Mouse (Mus musculus): Measurements from ENCODE around the gene Myadml2. TPM values are rescaled to one million over a fixed set of nuclear protein-coding genes. Genes with fewer than 3 reads are reported as not detected.

Gene Myadml2
- polyA plus RNA-seq, 1 experiment: 5.6 TPM

DNA sequence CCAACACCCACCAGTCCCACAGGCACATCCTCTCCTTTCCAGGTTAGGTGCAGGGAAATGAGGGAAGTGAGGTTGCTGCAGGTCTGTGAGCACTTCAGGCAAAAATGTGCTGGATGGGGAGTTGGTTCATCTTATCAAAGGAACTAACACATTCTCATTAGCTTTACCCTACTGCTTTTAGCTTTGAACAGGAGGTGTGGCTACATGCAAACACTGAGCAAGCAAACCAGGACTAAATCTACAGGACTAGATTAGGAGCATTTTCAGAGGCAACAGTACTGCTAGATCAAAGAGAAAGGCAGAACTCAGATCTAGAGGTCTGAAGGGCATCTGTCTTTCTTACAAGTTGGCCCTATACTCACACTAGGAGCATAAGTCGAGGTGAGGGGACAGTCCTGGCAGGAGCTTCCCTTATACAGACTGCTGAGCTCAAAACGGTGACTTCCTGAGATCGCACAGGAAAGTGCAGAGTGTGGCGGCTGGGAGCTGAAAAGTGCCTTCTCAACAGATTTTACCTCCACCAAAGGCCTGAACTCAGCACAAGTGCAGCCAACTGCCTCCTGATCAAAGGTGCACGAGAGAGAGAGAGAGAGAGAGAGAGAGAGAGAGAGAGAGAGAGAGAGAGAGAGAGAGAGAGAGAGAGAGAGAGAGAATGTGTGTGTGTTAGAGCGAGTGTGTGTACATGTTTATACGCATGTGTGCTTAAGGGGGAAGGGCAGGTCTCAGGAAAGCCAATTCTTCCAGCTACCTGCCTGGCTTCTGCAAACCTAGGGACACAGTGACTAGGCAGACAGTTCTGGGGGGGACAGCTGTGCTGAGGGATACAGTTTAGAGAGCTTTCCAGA lies 16.9 kb downstream of the Myadml2 start:
- DNase-seq (ENCODE audit: extremely low spot score in 1 of 2, low spot score in 1 of 2): no peak

DNA sequence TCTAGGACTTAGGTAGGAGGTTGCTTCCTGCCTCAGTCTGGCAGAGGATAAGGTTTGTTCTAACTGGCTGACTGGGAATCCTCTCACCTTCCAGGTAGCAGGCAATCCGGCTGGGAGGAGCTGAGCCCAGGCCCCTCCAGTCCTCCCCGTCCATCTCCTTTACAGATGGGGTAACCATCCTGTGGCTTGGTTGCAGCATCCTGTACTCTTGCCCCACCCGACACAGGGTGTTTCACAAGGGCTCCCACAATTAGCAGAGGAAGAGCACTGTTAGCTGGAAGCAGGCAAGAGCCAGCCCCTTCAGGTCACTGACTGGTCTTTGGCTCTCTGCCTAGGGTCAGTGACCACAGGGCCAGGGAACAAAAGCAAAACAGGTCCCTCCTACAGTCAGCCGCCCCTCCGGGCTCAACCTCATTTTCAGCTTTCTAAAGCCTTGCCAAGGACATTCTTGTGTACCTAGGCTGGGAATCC lies 17.5 kb downstream of the Myadml2 start:
- no peak for DNase-seq (ENCODE audit: extremely low spot score in 1 of 2, low spot score in 1 of 2)

DNA sequence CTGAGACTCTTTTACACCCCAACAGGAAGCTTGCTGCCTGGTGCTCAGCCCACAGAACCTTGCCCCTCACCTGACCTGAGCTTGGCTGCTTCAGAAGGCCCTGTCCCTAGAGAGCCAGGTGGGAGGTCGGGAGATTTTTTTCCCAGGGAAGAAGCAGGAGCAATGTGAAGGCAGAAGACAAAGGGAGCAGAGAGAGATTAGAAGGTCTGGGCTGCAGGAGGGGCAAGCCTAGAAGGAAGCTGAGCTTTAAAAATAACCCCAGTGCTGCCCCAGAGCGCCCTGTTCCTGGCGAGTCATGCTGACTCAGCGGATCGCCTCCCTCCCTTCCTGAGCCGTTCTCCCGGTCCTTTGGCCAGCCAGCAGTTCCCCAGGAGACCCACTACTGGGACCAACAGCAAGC lies 18.0 kb downstream of the Myadml2 start:
- no peak for DNase-seq (ENCODE audit: extremely low spot score in 1 of 2, low spot score in 1 of 2)

DNA sequence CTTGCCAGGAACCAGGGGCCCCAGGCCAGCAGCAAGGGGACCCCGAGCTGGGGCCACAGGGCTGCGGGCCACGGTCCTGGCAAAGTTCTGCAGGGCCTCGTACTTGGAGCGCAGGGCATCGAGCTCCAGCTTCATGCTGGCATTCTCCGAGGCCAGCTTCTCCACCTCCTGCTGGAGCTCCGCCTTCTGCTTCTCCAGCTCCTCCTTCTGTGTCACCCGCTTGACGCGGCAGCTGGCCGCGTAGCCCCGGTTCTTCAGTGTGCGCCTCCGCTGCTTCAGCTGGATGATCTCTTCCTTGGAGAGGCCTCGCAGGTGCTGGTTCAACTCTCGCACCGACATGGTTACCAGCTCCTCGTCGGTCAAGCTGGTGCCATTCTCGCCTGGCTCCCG lies 18.6 kb downstream of the Myadml2 start:
- no peak for DNase-seq (ENCODE audit: extremely low spot score in 1 of 2, low spot score in 1 of 2)

DNA sequence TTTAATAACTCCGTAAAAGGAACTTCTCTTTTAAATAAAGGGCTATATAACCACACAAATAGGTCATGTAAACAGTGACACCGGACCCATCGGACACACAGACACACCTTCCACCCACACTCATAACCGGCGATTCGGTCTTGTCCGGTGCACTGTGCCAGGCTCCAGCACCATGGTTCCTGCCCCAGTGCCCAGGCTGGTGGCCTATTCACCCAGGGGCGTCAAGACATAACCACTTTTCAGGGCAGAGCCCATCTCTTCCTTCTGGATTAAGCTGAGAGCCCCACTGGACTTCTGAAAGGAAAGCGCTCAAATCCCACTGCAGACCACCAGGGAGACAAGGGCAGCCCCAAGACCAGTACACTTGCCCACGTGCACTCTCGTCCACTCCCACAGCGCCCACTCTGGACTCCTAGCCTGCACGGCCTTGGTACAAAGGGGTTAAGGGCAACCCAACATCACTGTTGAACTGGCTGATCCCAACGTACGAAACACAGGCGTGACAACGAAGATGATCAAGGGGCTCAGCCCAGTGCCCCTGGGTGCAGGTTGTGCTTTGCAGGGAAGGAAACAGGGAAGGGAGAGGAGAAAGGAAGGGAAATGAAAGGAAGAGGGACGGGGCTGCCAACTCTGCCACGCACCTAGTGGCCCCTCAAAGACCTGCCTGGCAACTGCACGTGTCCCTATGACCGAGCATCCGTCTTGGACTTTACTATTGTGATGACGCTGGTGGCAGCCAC lies 19.2 kb downstream of the Myadml2 start:
- DNase-seq (ENCODE audit: extremely low spot score in 1 of 2, low spot score in 1 of 2): no peak

DNA sequence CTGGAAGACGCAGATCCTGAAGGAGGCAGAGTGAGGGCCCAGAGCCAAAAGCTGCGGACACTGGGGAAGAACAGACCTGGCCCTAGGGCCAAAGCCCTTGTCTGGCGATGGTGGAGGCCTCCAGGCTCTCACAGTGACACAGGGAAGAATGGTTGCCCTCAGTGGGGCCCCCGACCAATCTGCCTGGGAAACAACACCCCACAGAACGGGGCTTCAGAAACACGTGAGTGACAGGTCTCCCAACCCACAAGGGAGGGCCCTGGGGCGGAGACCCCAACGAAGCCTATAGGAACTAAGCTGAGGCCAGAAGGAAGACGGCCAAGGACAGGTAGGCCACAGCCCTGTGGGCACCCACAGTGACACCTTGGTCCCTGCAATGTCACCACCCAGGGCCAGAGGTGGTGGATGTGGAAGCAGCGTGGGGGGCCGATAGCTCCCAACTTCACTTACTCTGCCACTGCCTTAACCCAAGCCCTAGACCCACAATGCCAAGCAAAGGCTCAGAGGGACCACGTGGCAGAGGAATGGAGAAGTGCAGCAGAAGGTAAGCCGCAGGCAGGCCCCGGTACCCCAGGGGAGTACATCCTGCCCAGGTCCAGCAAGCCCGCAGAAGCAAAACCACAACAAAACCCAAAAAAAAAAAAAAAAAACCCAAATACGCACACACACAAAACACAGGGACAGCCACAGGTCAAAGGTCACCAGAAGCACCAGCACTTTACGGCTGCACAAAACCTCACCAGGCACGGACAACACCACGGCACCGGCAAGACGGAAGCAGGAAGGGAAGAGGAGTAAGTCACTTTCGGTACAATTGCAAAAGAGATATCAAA lies 20.3 kb downstream of the Myadml2 start:
- DNase-seq (ENCODE audit: extremely low spot score in 1 of 2, low spot score in 1 of 2): no peak

DNA sequence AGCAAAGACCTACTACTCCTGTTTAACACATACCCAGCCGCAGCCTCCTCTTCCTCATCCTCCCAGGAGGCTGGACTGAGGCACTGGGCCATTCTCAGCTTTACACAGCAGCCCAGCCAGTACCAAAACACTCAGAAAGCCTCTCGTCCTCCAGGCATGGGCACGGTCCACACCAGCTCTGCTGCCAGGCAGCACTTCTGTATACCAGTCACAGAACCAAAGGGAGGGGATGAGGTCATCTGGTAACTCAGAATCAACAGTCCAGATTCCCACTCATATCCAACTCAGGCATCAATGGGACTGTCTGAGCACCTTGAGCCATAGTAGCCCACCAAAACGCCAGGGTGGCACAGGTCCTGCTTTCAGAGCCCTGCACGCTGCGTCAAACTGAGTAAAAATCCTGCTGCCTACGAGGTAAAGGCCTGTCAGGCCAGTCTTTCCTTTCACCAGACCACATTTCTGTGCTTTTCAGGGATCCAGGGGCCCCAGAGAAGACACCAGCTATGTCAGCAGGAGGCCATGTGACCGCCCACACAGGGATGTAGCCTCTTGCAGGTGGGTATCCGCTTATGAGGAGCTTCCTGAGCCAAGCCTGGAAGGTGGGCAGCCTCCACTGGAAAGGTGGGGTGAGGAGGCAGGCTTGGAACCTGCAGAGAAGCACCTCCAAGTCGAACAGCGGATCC lies 21.0 kb downstream of the Myadml2 start:
- DNase-seq (ENCODE audit: extremely low spot score in 1 of 2, low spot score in 1 of 2): no peak

DNA sequence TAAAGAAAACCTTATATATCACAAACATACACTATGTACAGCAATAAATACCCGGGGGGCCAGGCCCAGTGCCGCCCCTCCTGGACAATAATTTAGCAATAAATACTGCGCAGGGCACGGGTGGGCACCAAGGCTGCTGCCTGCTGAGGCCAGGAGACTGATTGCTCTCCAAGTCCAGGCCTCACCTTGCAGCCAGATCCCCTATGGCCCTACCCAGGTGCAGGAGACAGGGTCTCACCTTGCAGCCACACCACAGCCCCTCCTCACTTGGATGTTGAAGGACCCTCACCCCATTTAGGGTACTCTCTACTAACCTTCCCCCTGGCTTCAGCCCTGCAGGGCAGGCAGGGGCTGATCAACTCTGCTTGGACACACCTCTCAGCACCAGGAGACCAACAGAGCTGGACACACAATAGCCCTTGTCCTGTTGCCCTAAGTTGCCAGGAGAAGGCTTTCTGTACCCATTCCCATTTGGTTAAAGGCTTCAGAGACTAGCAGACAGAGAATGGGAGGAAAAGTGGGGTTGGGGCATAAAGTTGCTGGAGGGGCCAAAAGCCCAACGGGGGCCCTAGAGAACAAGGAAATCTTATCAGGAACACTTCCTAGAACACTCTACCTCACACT lies 22.7 kb downstream of the Myadml2 start, which contains the start of gene Sirt7:
Sirt7 (minus strand) TSS at position 89 of the 624 bp plus-strand sequence.
- DNase-seq (ENCODE audit: extremely low spot score in 1 of 2, low spot score in 1 of 2): no peak

DNA sequence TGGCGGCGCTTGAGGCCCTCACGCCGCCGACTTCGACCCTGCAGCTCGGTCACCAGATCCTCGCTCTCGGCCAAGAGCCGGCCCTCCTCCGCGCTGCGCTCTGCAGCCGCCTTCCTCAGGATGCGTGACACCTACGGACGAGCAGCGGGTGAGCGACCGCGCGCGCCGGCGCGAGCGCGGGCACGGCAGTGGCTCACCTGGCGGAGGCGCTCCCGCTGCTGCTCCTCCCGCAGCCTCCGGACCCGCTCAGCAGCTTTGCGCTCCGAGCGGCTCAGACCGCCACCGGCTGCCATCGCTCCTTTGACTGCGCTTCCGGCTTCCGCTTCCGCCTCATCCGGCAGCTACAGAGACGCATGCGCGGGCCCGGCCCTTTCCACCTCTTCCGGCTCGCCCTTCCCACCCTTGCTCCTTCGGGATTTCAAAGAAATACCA lies 23.3 kb downstream of the Myadml2 start:
- DNase-seq (ENCODE audit: extremely low spot score in 1 of 2, low spot score in 1 of 2): peak; percentile 65 to 90

DNA sequence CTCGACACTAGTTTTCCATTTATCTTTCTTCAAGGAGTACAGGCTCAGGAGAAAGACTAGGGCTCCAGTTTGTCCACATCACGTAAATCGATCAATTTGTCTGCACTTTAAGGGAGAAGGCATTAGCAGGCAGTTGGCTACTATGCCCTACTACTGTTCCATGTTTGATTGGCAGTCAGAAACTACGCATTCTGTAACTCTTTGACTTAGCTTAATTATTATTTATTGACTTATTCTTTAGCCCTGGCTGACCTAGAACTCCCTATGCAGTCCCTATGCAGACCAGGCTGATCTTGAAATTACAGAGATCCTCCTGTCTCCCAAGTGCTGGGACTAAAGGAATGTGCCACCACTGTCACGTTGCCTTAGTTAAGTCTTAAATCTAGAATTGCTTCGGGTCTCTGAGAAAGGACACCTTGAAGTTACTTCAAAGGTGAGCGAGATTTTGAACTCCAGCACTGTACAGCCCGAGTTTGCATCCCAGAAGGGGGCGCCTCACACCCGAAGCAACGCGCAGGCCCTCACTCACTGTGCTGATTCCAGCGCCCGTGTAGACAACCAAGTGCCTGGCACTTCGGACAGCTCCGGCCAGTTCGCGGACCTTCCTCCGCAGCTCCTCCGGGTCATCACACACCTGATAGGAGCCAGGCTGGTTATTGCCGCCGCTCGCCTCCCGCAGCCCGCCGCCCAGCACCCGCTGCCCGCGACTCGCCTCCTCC lies 23.8 kb downstream of the Myadml2 start:
- peak in 1 of 2 experiments; percentile 69 for DNase-seq (ENCODE audit: extremely low spot score in 1 of 2, low spot score in 1 of 2)

DNA sequence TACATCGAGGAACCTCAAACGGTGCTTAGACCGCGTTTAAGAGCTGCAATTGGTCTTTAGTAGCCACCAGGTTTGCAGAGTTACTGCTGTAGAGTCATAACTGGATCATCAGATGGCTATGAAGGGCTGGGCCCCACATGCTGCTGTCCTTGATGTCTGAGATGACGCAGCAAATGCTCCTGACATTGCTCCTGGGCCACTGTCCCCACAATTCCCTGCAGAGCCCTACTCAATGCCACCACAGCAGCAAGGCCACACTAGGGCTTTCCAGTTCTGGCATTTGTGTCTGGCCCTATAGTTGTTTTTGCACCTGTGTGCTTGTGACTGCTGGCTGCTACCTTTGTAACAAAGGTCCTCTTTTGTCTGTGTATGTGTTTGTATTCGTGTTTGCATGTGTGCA lies 25.2 kb downstream of the Myadml2 start:
- DNase-seq (ENCODE audit: extremely low spot score in 1 of 2, low spot score in 1 of 2): no peak

DNA sequence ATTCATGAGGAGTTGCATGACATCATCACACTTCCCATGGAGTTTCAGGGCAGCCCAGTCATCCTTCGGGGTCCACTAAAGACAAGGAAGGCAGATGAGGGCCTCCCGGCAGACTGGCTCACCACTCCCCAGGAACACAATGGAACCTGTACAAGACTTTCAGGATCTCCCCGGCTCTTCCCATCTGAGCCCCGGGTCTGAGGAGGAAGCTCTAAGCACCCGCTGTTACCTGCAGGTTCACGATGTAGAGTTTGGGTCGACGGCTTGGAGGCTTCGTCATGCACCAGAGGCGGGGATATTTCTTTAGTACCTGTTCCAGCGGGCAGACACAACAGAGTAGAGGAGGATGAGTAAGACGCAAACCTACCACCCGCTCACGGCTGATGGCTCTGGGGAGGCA lies 27.8 kb downstream of the Myadml2 start:
- DNase-seq (ENCODE audit: extremely low spot score in 1 of 2, low spot score in 1 of 2): no peak

DNA sequence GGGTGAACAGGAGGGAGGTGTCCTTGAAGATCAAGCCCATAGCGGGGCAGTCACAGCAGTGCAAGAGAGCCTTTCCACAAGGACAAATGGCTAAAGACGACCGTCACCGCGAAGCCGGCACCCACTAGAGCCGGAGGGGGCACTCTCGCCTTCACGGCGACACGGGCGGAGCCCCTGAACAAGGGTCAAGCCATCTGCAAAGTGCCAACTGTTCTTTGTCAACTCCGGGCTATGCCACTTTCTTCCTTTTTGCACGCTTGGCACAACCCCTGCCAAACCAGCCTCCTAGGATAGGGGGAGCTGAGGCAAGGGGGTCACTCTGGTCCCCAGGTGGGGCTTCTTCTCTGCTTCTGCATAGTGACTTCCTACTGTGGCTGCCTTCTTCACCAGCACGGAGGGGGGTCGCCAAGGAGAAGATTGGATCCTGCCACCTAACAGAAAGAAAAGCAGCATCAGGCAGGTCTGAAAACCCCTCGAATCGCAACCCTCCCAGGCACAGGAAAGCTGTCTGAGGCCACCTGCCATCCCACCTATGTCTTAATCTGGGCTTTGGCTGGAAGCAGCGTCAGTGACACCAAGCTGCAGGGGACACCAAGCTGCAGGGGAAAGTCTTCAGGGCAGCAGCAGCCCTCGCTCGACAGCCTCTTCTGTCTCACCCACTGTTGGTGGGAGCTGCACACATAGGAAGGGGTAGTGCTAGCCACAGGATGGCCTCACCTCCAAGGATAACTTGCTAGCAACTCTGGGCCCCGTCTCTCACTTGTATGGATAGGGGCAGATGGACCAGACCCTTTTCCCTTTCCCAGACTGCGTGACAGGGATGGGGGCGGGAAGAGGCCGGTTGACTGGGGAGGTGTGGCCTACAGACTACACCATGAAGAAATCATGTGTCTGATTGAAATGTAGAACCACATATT lies 29.1 kb downstream of the Myadml2 start:
- no peak for DNase-seq (ENCODE audit: extremely low spot score in 1 of 2, low spot score in 1 of 2)

DNA sequence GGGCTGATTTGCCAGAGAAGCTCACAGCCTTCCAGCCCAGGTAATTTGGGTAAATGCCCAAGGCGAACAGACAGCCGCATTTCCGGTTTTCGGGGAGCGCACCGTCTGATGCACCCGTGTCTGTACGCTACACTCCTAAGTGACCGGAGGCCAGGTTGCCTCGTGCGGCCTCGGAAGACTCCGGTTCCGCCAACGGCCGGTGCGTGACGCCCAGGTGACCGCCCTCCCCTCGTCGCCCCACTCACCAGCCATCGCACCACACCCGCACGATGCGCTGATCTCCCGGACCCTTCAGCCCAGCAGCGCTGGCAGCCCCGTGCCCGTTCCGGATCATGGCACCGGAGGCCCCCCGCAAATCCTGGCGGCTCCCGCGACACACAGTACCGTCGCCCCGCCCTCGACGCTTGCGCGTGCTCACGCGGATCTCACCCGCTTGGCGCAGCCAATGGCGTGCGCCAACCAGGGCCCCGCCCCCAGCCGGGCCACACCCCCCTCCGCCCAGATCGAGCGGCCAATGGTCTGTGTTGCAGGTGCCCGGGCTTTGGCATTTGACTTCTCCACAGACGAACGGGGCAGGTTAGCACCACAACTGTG lies 30.3 kb downstream of the Myadml2 start, which contains the start of gene Pcyt2:
Pcyt2 (minus strand) TSS at position 418 of the 594 bp plus-strand sequence.
- peak; percentile 79 to 93 for DNase-seq (ENCODE audit: extremely low spot score in 1 of 2, low spot score in 1 of 2)

DNA sequence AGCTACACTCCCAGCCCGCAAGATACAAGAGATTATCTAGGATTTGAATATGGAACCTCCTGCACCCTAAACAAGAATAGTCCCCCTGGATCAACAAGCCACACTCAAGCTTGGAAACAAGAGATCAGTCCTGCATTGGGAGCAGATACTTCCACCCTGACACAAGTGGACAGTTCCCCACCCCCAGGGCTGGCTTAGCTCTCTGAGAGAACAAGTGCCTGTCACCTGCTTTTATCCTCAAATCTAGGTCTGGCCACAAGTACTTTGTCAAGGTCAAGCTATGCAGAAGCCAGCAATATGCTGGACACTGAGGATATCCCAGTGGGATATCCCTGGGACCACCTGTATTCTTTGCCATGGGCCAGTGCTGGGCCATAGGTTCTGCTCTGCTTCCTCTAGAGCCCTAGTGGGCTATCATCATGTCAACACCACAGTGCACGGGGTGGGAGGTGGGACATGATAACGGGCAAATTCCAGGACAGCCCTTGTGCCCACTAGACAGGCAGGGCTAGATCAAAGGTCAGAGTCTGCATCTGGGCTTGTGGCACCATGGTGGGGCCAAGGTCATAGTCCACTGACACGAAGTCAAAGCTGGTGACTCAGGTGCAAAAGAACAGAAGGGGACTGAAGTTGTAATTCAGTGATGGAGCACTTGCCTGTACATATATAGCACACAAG lies 31.2 kb downstream of the Myadml2 start:
- DNase-seq (ENCODE audit: extremely low spot score in 1 of 2, low spot score in 1 of 2): no peak

DNA sequence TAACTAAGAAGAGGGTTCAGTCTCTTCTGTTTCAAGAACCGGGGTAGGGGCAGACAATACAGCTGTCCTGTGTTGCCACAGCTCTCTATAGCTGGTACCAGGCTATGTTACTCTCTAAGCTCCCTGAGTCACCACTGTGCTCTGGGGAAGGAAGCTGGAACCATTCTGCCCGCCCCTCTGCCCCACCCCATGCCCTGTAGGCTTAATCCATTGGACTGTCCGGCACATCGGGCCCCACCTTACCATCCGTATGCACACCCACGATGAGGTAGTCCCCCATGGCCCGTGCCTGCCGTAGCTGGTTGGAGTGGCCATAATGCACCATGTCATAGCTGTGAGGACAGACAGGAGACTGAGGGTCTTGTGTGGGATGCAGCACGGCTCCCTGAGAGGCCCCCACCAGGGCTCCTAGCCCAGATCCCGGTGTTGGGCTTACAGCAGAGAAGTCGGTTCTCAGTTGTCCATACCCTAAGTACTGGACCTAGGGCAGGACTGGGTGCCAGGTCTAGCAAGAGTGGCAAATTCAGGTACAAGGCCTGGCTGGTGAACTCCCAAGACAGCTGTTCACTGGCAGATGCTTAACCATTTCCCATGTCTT lies 32.3 kb downstream of the Myadml2 start:
- no peak for DNase-seq (ENCODE audit: extremely low spot score in 1 of 2, low spot score in 1 of 2)

DNA sequence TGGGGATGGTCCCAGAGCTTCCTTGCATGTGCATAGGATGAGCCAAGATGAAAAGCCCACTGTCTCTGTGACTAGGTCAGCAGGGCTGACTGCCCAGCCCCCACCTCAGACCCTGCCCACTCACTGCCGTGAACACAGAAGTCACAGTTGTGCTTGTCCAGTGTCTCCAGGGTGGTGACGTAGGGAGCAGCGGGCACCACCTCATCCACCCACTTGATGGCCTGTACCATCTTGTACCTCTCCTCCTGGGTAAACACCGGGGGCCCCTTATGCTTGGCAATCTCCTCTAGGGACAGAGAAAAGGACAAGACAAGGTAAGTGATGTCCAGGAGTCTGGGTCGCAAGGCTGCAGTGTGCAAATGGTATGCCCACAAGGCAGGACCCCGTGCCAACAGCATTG lies 32.8 kb downstream of the Myadml2 start:
- no peak for DNase-seq (ENCODE audit: extremely low spot score in 1 of 2, low spot score in 1 of 2)

All from frontal cortex, adult 2 months (tissue).